Mouse (Mus musculus): ENCODE measurements around the gene Gripap1.
"Not testable (repeated sequence)": the region's sequence is repeated elsewhere in the genome, so short reads cannot be mapped to it uniquely, and the experiment has no call there.

Gene Gripap1

DNA sequence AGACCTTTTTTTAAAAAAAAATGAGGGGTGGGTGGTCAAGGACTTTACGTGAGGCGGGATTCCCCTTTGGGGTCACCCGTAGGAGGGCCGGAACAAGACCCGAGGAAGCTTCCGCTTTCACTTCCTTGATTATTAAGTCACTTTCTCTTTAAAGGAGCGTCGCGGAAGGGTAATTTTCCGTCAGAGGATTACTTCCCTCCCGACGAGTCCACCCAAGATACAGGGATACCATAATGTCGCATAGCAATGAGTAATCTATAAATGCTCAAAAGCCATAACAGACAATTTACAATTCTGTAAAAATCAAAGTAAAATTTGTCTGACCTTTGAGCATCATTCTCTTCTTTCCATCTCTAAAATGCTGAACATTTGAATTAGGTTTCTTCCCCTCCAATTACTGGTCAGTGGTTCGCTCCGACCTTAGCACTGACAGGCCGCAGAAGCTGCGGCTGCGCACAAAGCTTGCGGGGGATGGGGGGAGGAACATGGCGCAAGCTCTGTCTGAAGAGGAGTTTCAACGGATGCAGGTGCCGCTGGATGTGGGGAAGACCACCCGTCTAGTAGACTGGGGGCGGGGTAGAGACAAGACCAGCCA, at the start of gene Gripap1:
TSS of gene Gripap1 (plus strand) at position 224 of the 595 bp plus-strand sequence.
- peak; percentile 77 to 86 for DNase-seq (ENCODE audit: low spot score in 2 of 2)

DNA sequence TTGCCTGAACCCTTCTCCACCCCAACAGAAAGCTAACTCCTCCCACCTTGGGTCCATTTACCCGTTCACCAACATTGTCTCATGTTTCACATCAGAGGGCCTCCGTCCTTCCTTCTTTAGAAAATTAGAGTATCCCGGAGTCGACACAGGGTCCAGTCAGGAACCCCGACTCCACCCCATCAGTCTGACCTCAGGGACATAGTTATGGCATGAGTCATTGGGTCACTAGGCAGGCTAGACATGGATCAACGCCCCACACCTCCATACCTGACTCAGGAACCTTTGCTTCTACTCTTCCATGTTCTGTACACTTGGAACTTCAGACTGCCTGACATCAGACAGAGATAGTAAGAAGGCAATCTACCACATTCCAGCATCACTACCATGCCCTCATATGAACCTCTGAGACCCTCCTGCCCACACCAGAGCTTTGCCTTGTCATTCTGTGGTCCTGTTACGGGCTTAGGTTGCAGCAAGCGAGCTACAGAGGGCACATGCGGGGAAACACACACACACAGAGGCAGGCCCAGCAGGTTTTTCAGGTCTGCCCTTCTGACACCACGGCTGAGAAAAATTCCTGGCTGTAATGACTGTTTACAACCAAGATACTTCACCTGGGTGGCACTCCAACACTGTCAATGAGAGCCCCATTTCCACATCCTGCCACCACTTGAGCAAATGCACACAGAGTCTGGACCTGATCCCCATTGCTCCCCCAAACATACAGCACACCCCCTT, 49.3 kb upstream of the Gripap1 start:
- DNase-seq (ENCODE audit: low spot score in 2 of 2), result no peak

DNA sequence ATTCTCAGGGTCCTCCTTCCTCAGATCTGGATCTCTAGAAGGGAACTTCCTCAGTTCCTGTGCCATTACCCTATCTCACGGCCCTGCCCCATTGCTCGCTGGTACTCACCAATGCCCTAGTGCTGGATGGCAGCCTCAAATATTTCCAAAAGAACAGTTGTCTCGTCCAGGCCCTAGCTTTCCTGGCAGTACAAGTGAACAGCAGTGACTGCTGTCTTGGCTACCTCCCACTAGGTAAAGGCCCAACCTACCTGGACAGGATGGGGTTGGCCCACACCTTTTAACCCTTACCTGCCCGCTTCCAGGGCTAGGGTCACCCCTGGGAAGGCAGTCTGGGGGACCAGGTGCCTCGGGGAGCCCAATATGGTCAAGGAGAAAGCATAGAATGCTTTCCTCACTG, 48.5 kb upstream of the Gripap1 start:
- no peak for DNase-seq (ENCODE audit: low spot score in 2 of 2)

DNA sequence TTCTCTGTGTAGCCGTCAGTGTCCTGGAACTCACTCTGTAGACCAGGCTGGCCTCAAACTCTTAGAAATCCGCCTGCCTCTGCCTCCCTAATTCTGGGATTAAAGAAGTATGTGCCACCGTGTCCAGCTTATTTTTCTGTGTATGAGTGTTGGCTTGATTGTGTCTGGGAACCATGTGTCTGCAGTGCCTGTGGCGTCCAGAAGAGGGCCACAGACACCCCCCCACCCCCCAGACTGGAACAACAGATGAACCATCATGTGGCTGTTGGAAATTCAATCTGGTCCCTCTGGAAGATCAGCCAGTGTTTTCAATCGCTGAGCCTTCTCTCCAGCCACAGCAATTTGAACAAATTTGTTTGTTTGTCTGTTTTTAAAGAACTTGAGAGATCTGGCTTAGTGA, 46.1 kb upstream of the Gripap1 start:
- no peak for DNase-seq (ENCODE audit: low spot score in 2 of 2)

- DNase-seq (ENCODE audit: low spot score in 2 of 2), result no peak
Observed at GRCm38 (mm10) chrX:7744940-7745339, 44.6 kb upstream of the Gripap1 start.

DNA sequence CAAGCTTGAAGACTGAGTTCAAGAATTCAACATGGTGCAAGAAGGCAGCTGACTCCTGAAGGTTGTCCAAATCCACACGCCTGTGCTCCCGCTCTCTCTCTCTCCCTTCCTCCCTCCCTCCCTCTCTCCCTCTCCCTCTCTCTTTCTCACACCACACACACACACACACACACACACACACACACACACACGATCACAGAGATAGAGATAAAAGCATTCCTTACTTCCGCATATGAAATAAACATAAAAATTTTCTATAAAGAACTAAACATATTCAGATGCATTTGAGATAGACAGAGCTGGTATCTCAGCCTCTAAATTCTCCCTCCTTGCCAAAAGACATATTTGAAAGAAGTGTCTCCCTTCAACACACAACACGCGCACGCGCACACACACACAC, 44.1 kb upstream of the Gripap1 start:
- no peak for DNase-seq (ENCODE audit: low spot score in 2 of 2)

- no peak for DNase-seq (ENCODE audit: low spot score in 2 of 2)
Observed at GRCm38 (mm10) chrX:7750432-7751116, 39.0 kb upstream of the Gripap1 start, which contains the start of gene Ccdc120. Gene Ccdc120 (minus strand): TSS chrX:7750905.

GRCm38 (mm10) chrX:7753627-7754026, 35.9 kb upstream of the Gripap1 start:
- not testable (repeated sequence) for DNase-seq (ENCODE audit: low spot score in 2 of 2)

DNA sequence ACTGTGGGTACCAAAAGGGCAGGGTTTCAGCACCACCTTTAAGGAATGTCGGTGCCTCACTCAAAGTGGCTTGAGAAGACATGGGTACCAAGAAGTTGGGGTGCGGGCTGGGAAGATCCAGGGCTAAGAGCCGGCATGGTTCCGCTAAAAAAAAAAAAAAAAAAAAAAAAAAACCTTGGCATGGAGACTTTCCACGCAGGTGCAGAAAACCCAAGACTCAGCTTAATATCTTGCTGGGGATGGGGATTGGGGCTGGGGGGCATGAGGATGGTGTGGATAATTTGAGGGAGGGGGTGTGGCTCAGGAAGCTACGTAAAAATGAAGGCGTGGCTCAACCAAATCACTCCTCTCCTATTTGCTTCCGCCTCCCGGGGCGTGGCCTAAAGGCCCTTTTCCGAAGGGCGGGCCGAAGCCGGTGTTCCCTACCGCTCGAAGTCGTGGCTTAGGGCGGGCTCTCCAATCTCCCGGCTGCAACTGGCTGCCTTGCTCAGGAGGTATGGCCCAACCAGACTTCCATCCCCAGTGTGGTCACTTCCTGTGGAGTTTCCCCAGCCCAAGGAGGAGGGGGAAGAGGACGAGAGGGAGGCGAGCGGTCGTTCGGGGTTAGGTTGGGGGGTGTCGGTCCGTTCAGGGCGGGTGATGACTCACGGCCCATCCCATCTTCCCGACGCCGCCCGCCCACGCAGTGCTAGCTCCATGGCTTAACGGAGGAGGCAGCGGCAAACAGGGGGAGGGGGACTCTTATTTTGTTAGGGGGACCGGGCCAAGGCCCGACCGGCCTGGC, 27.2 kb upstream of the Gripap1 start, which contains the start of gene Tfe3:
TSS of gene Tfe3 (plus strand) at position 424 of the 784 bp plus-strand sequence.
- peak; percentile 88 to 89 for DNase-seq (ENCODE audit: low spot score in 2 of 2)

DNA sequence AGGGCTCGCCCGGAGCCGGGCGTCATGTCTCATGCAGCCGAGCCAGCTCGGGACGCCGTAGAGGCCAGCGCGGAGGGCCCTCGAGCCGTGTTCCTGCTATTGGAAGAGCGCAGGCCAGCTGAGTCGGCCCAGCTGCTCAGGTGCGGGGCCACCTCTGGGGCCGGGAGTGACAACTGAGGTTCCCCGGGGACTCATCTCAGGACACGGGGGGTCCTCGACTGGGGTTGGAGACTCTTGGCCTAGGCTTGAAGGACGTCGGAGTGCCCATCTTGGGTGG, 26.7 kb upstream of the Gripap1 start:
- no peak for DNase-seq (ENCODE audit: low spot score in 2 of 2)

DNA sequence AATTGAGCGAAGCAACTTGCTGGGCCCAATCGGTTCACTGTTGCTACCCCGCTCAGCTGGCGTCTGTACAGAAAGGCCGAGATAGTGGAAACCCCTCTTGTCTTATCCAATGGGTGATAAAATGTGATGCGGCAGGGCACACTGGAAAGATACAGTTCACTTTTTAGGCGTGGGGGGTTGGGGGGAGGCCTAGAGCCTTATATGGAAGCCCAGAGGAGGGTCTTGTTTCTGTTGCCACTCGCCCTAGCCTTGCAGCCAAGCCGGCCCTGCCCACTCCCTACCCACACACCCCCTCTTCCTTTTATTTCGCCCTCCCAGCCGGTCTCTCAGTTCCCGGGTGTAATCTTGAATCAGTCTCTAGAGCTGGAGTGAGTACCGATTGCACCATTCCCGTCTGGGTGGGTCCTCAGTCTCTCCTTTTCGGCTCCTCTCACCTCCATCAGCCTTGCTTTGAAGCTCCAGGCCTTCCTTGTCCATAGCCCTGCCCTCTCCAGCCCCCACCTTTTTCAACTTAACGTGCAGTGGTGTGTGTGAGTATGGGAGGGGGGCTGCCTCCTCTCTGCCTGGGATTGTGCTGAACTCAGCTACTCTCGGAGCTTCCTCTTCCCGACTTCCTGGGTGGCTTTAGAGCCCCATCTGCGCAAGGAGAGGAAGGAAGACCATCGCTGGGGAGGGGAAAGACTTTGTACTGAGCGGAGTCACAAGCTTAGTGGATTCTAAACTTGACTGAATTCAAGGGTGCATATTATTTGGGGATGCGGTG, 25.8 kb upstream of the Gripap1 start:
- DNase-seq (ENCODE audit: low spot score in 2 of 2), result peak; percentile 16 to 65

DNA sequence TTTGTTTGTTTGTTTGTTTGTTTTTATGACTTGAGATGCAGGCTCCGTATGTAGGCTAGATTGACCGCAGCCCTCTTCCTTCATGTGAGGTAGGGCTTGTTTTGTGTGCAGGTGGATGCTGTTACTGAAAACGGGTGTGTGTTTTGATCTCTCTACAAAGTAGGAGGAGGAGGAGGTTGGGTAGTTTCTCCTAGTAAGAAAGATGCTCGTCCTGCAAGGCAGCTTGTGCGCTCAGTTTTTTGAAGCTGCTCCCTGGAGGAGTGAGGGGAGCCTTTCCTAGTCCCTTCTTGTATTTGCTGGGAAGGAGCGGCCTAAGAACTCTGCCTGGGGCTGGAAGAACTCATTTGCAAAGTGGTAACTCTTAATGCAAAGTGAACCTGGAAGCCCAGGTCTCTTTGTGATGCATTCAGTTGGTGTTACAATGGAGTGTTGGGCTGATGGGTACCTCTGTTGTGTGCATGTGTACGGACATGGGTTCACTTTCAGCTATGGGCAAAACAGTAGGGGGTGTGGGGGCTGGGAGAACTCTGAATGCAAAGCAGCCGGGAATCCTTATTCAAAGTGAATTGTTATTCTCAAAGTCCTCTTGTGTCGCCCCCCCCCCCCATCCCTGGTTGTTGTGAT, 24.8 kb upstream of the Gripap1 start:
- DNase-seq (ENCODE audit: low spot score in 2 of 2), result no peak

DNA sequence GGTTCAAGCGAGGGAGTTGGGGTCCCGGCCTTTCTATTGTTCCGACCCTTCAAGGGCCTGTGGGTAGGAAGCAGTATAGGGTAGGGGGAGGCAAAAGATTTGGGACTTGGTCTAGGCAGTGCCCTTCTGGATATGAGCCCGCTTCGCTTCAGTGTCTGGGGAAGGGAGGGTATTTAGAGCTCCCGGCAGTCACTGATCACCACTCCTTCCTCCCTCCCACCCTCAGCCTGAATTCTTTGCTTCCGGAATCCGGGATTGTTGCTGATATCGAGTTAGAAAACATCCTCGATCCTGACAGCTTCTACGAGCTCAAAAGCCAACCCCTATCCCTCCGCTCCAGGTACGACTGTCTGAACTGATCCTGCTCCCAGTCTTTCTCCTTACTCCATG, 24.3 kb upstream of the Gripap1 start:
- no peak for DNase-seq (ENCODE audit: low spot score in 2 of 2)

GRCm38 (mm10) chrX:7765764-7766163, 23.8 kb upstream of the Gripap1 start:
- DNase-seq (ENCODE audit: low spot score in 2 of 2), result peak; percentile 30 to 68

GRCm38 (mm10) chrX:7769302-7770017, 20.1 kb upstream of the Gripap1 start:
- DNase-seq (ENCODE audit: low spot score in 2 of 2), result no peak

DNA sequence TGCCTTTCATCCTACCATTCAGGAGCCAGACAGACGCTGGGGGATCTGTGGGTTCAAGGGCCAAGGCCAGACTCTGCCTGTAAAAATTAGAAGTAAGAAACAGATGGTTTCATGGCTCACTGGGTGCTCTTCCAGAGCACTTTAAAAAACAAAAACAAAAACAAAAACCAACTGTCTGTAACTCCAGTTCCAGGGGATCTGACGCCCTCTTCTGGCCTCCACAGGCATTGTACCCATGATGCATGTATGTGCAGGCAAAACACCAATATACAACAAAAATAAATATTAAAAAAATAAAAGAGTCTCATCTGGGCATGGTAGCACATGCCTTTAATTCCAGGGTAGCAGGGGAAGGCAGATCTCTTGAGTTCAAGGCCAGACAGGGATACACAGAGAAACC, 16.8 kb upstream of the Gripap1 start:
- peak in 1 of 2 experiments; percentile 20 for DNase-seq (ENCODE audit: low spot score in 2 of 2)

DNA sequence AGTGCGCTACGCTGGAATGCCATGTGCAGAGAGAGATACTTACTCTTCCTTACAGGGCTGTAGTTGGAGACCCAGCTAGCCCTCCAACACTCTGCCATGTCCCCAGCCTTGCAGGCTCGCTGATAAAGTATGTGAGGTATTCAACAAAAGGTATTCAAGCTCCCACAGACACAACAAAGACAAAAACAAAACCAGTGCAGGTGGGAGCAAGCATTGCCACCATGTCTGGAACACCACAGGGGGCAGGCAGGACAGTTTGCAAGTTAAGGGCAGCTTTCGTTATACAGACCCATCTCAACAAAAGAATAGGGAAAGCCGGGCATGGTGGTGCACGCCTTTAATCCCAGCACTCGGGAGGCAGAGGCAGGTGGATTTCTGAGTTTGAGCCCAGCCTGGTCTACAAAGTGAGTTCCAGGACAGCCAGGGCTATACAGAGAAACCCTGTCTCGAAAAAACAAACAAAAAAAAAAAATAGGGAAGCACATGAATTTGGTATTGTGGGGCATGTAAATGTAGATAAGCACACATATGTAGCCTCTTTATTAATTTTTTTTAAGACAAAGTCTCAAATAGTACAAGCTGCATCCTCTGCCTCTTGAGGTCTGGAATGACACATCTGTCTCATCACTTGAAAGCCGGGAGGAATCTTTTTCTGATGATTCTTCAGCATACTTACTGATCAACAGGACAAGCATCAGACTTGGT, 13.9 kb upstream of the Gripap1 start:
- DNase-seq (ENCODE audit: low spot score in 2 of 2), result no peak

- DNase-seq (ENCODE audit: low spot score in 2 of 2), result peak; percentile 66 to 84
Observed at GRCm38 (mm10) chrX:7776329-7777082, 13.1 kb upstream of the Gripap1 start.

Data from spleen, postnatal 4 days (tissue).